Mouse (Mus musculus) MEL (cell line): ENCODE data around the gene Zfp593. TPM values are rescaled to one million over a fixed set of nuclear protein-coding genes. Genes with fewer than 3 reads are reported as not detected.
A peak's percentile ranks its signal among the peaks of the same experiment; 100 is the strongest.

Source experiments
- DNase-seq: peaks from one replicate; pipeline ENCODE4 v3.0.0; 2011; ENCODE audit warnings: low read depth, low spot score
- H3K27ac ChIP-seq: 2 replicates; pipeline ENCODE4 v1.5.1; 2012; ENCODE audit warnings: low read depth, mild to moderate bottlenecking, control low read depth, low read length, moderate library complexity; ENCODE audit not compliant: control insufficient read depth
- H3K27me3 ChIP-seq, 2 experiments: fragments of 150-350 bp in 1 of 2; sonication (generic) in 1 of 2; 2 replicates each; pipeline ENCODE4 v1.6.1; 2012; ENCODE audit warnings: low read length in 2 of 2, mild to moderate bottlenecking in 2 of 2, improper control_type of control experiment in 1 of 2, moderate library complexity in 1 of 2; ENCODE audit not compliant: insufficient read depth in 2 of 2, control insufficient read depth in 1 of 2
- H3K36me3 ChIP-seq, 2 experiments: 2 replicates each; pipeline ENCODE4 v1.6.1; 2012 to 2014; ENCODE audit warnings: low read length in 2 of 2, improper control_type of control experiment in 1 of 2, inconsistent platforms in 1 of 2, mild to moderate bottlenecking in 1 of 2; ENCODE audit not compliant: insufficient read depth in 2 of 2, control insufficient read depth in 1 of 2
- H3K4me1 ChIP-seq, 2 experiments: fragments of 150-350 bp in 1 of 2; sonication (generic) in 1 of 2; 2 replicates each; pipeline ENCODE4 v1.6.1; 2012; ENCODE audit warnings: low read length in 2 of 2, improper control_type of control experiment in 1 of 2, mild to moderate bottlenecking in 1 of 2; ENCODE audit not compliant: insufficient read depth in 2 of 2, control insufficient read depth in 1 of 2
- H3K4me3 ChIP-seq, 2 experiments: fragments of 150-350 bp in 1 of 2; sonication (generic) in 1 of 2; 2 replicates each; pipeline ENCODE4 v1.5.1; 2012; ENCODE audit warnings: low read depth in 2 of 2, low read length in 2 of 2, mild to moderate bottlenecking in 2 of 2, moderate library complexity in 2 of 2, control low read depth in 1 of 2, improper control_type of control experiment in 1 of 2; ENCODE audit not compliant: control insufficient read depth in 1 of 2, insufficient read depth in 1 of 2
- H3K79me2 ChIP-seq: 2 replicates; pipeline ENCODE4 v1.6.1; 2012; ENCODE audit warnings: mild to moderate bottlenecking, low read length, moderate library complexity; ENCODE audit not compliant: control insufficient read depth, poor library complexity, insufficient read depth
- H3K9ac ChIP-seq: 2 replicates; pipeline ENCODE4 v1.6.1; 2012; ENCODE audit warnings: low read depth, mild to moderate bottlenecking, control low read depth, low read length, moderate library complexity; ENCODE audit not compliant: control insufficient read depth, poor library complexity, severe bottlenecking
- H3K9me3 ChIP-seq: fragments of 150-350 bp; sonication (generic); replicated peaks from 2 replicates; pipeline ENCODE4 v1.6.1; 2012; ENCODE audit warnings: mild to moderate bottlenecking, low read length, improper control_type of control experiment, moderate library complexity; ENCODE audit not compliant: insufficient read depth
- BHLHE40 ChIP-seq: IDR thresholded peaks from 2 replicates; pipeline ENCODE4 v1.6.1; 2012; ENCODE audit warnings: low read depth, mild to moderate bottlenecking, inconsistent platforms, low read length, improper control_type of control experiment, borderline replicate concordance
- CHD1 ChIP-seq: IDR thresholded peaks from 2 replicates; pipeline ENCODE4 v1.6.1; 2012; ENCODE audit warnings: low read depth, mild to moderate bottlenecking, inconsistent platforms, low read length, improper control_type of control experiment
- CHD2 ChIP-seq: IDR thresholded peaks from 2 replicates; pipeline ENCODE4 v1.6.1; 2011; ENCODE audit warnings: low read length, improper control_type of control experiment
- CTCF ChIP-seq, 3 experiments: IDR thresholded peaks in 2 of 3; conservative IDR thresholded peaks in 1 of 3; 2 replicates each; pipeline ENCODE4 v1.5.1; 2011 to 2012; ENCODE audit warnings: low read length in 3 of 3, low read depth in 2 of 3, mild to moderate bottlenecking in 2 of 3, improper control_type of control experiment in 1 of 3, inconsistent platforms in 1 of 3, mixed read lengths in 1 of 3, moderate library complexity in 1 of 3; ENCODE audit not compliant: control insufficient read depth in 1 of 3, insufficient read depth in 1 of 3, poor library complexity in 1 of 3, severe bottlenecking in 1 of 3
- ELF1 ChIP-seq: IDR thresholded peaks from 2 replicates; pipeline ENCODE4 v1.6.1; 2014; ENCODE audit warnings: low read depth, mild to moderate bottlenecking, inconsistent platforms, low read length, improper control_type of control experiment, moderate library complexity
- EP300 ChIP-seq, 2 experiments: IDR thresholded peaks; 2 replicates each; pipeline ENCODE4 v1.6.1; 2011; ENCODE audit warnings: improper control_type of control experiment in 2 of 2, low read length in 2 of 2, low read depth in 1 of 2, mild to moderate bottlenecking in 1 of 2
- GABPA ChIP-seq: IDR thresholded peaks from 2 replicates; pipeline ENCODE4 v1.6.1; 2012; ENCODE audit warnings: low read depth, mild to moderate bottlenecking, inconsistent platforms, low read length, improper control_type of control experiment, moderate library complexity
- JUND ChIP-seq: IDR thresholded peaks from 2 replicates; pipeline ENCODE4 v1.6.1; 2011; ENCODE audit warnings: low read depth, mild to moderate bottlenecking, improper control_type of control experiment, low read length
- MAZ ChIP-seq: IDR thresholded peaks from 2 replicates; pipeline ENCODE4 v1.6.1; 2012; ENCODE audit warnings: low read depth, mild to moderate bottlenecking, inconsistent platforms, low read length, improper control_type of control experiment
- MEF2A ChIP-seq: IDR thresholded peaks from 2 replicates; pipeline ENCODE4 v1.6.1; 2014; ENCODE audit warnings: low read depth, mild to moderate bottlenecking, inconsistent platforms, low read length, improper control_type of control experiment; ENCODE audit not compliant: poor library complexity, insufficient replicate concordance, severe bottlenecking; ENCODE audit errors: extremely low read depth
- NRF1 ChIP-seq: IDR thresholded peaks from 2 replicates; pipeline ENCODE4 v1.6.1; 2014; ENCODE audit warnings: low read depth, mild to moderate bottlenecking, inconsistent platforms, low read length, improper control_type of control experiment, moderate library complexity; ENCODE audit not compliant: poor library complexity, insufficient read depth, severe bottlenecking
- POLR2A ChIP-seq, 2 experiments: IDR thresholded peaks; 2 replicates each; pipeline ENCODE4 v1.6.1; 2011 to 2012; ENCODE audit warnings: low read length in 2 of 2, mild to moderate bottlenecking in 2 of 2, control low read depth in 1 of 2, improper control_type of control experiment in 1 of 2, low read depth in 1 of 2, moderate library complexity in 1 of 2; ENCODE audit not compliant: control insufficient read depth in 1 of 2, insufficient read depth in 1 of 2, poor library complexity in 1 of 2
- POLR2AphosphoS2 ChIP-seq: IDR thresholded peaks from 2 replicates; pipeline ENCODE4 v1.6.1; 2011; ENCODE audit warnings: low read length, improper control_type of control experiment
- RAD21 ChIP-seq: IDR thresholded peaks from 2 replicates; pipeline ENCODE4 v1.6.1; 2011; ENCODE audit warnings: mild to moderate bottlenecking, low read depth, low read length, improper control_type of control experiment
- SIN3A ChIP-seq: IDR thresholded peaks from 2 replicates; pipeline ENCODE4 v1.6.1; 2012; ENCODE audit warnings: low read length, improper control_type of control experiment, inconsistent platforms
- SMC3 ChIP-seq: IDR thresholded peaks from 2 replicates; pipeline ENCODE4 v1.6.1; 2011; ENCODE audit warnings: low read depth, low read length, improper control_type of control experiment
- TAL1 ChIP-seq: IDR thresholded peaks from 2 replicates; pipeline ENCODE4 v1.6.1; 2012; ENCODE audit warnings: mild to moderate bottlenecking, inconsistent platforms, low read length, moderate library complexity, mixed read lengths
- TBP ChIP-seq: IDR thresholded peaks from 2 replicates; pipeline ENCODE4 v1.8.0; 2011; ENCODE audit warnings: low read depth, low read length, improper control_type of control experiment
- TCF12 ChIP-seq: IDR thresholded peaks from 2 replicates; pipeline ENCODE4 v1.6.1; 2014; ENCODE audit warnings: low read depth, mild to moderate bottlenecking, inconsistent platforms, low read length, improper control_type of control experiment, moderate library complexity
- USF2 ChIP-seq, 2 experiments: IDR thresholded peaks; 2 replicates each; pipeline ENCODE4 v1.6.1; 2011 to 2012; ENCODE audit warnings: improper control_type of control experiment in 2 of 2, low read length in 2 of 2, borderline replicate concordance in 1 of 2, inconsistent platforms in 1 of 2, low read depth in 1 of 2, mild to moderate bottlenecking in 1 of 2; ENCODE audit not compliant: insufficient read depth in 1 of 2
- ZC3H11A ChIP-seq: IDR thresholded peaks from 2 replicates; pipeline ENCODE4 v1.6.1; 2012; ENCODE audit warnings: low read depth, mild to moderate bottlenecking, inconsistent platforms, low read length, improper control_type of control experiment
- ZNF384 ChIP-seq: IDR thresholded peaks from 2 replicates; pipeline ENCODE4 v1.6.1; 2012; ENCODE audit warnings: low read depth, mild to moderate bottlenecking, inconsistent platforms, low read length, improper control_type of control experiment
- polyA plus RNA-seq, 2 experiments: library from polyadenylated mRNA; stranded (reverse) in 1 of 2; unstranded in 1 of 2; fragments of >175 nt in 1 of 2; fragments of >200 nt in 1 of 2; gene quantifications; 2 replicates each; pipeline versions ENCODE4 v1.2.1 to v1.2.4; 2012; ENCODE audit warnings: low replicate concordance in 2 of 2, low read depth in 1 of 2; ENCODE audit not compliant: insufficient read length in 2 of 2, insufficient read depth in 1 of 2, missing spikeins in 1 of 2
- total RNA-seq: library from RNA; depleted of rRNA; stranded (reverse); fragments of 300-350 nt; gene quantifications from 2 replicates; pipeline ENCODE4 v1.2.3, GENCODE M21; 2012

Zfp593 gene
- total and polyA plus RNA-seq, 3 experiments: 30.4 to 33.9 TPM; not detected in 1

GRCm38 (mm10) chr4:134292067-134292466 is 46.7 kb upstream of the Zfp593 start:
- peak; percentile 76 for DNase-seq
- no peak overlapping the region for H3K4me3 ChIP-seq
- peaks cover 0 to 8% of the 10 kb centered on the region in 2 experiments; a peak in 2 of 4 replicates for H3K4me1 ChIP-seq
- no peaks in the 10 kb centered on the region for H3K27me3 ChIP-seq
- TF ChIP-seq RAD21: peak; percentile 56
- no peak for TF ChIP-seq POLR2AphosphoS2
- TF ChIP-seq SMC3: peak; percentile 58
- peak; percentile 59 to 66 (median 61) for TF ChIP-seq CTCF (IDR thresholded peaks at IDR 0.05 in 2 of 3, conservative IDR thresholded peaks at IDR 0.05 in 1 of 3; ENCODE audit: control insufficient read depth in 1 of 3, insufficient read depth in 1 of 3, low read depth in 2 of 3, low read length in 3 of 3, poor library complexity in 1 of 3, severe bottlenecking in 1 of 3)
- TF ChIP-seq ZC3H11A: peak; percentile 61
- no peaks in the 10 kb centered on the region for H3K9me3 ChIP-seq
- no peak overlapping the region for H3K9ac ChIP-seq
- peaks cover 2% of the 10 kb centered on the region; the same call in 1 of the 2 replicates for H3K79me2 ChIP-seq
- H3K36me3 ChIP-seq: peaks cover 0 to 7% of the 10 kb centered on the region in 2 experiments; a peak in 2 of 4 replicates
- no peak overlapping the region for H3K27ac ChIP-seq

DNA sequence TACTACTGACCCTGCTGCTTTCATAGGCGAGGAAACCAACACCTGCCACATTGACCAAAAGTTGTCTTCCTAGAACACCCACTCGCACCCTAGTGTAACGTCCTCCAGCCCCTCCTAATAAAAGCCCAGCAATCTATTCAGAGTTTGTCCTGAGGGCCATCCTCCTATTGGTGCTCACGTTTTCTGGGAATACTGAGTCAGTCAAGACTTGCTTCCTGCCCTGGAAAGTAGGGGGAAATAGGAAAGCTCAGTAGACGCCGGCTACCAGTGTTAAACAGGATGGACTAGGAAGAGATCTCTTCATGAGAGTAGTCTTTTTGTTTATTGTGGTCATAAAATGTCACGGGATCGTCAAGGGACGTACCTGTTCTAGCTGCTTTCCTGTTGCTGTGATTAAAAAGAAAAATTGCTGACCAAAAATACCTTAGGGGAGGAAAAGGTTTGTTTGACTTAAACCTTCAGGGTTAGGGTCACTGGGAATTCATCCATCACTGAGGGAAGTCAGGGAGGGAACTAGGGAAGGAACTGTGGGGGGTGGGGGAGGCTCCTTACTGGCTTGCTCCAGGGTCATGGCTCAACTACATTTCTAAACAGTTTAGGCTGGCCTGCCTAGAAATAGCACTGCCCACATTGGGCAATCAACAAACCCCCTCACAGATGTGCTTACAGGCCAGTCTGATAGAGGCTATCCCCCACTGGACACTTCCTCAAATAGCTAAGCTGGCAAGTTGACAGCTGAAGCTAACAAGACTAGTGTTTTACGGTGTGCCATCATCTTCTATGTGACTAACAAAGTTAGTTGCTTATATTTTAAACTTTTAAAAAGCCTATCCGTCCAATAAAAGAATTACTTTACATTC is 43.2 kb upstream of the Zfp593 start:
- H3K9ac ChIP-seq: peak overlapping the region; percentile 95
- H3K27me3 ChIP-seq: no peaks in the 10 kb centered on the region
- no peak overlapping the region for H3K27ac ChIP-seq
- peaks cover 0 to 24% of the 10 kb centered on the region in 2 experiments for H3K36me3 ChIP-seq
- H3K4me1 ChIP-seq: peaks cover 2 to 21% of the 10 kb centered on the region in 2 experiments; a peak in 3 of 4 replicates
- peak overlapping the region; percentile 77 to 89 for H3K4me3 ChIP-seq
- H3K9me3 ChIP-seq: no peaks in the 10 kb centered on the region
- H3K79me2 ChIP-seq: peaks cover 13% of the 10 kb centered on the region
- DNase-seq: peak; percentile 62
- TF ChIP-seq CHD2 (no peak), ELF1 (no peak), EP300 (IDR thresholded peaks at IDR 0.05; ENCODE audit: low read depth in 1 of 2, low read length in 2 of 2) (no peak), GABPA (no peak), ZNF384 (no peak), CTCF (IDR thresholded peaks at IDR 0.05 in 2 of 3, conservative IDR thresholded peaks at IDR 0.05 in 1 of 3; ENCODE audit: control insufficient read depth in 1 of 3, insufficient read depth in 1 of 3, low read depth in 2 of 3, low read length in 3 of 3, poor library complexity in 1 of 3, severe bottlenecking in 1 of 3) (no peak)

- H3K4me1 ChIP-seq: peaks cover 2 to 21% of the 10 kb centered on the region in 2 experiments; a peak in 3 of 4 replicates
- H3K36me3 ChIP-seq: peaks cover 5 to 24% of the 10 kb centered on the region in 2 experiments
- H3K79me2 ChIP-seq: peaks cover 13% of the 10 kb centered on the region
- H3K27me3 ChIP-seq: no peaks in the 10 kb centered on the region
- peak within 1 kb of the TSS; percentile 96 to 97 for H3K4me3 ChIP-seq
- H3K9me3 ChIP-seq: no peaks in the 10 kb centered on the region
- peak; percentile 93 for DNase-seq
- H3K9ac ChIP-seq: peak within 1 kb of the TSS; percentile 99
- peak within 1 kb of the TSS; percentile 87 for H3K27ac ChIP-seq
- TF ChIP-seq CHD1: peak; percentile 97
- no peak for TF ChIP-seq BHLHE40
- TF ChIP-seq TBP: no peak
- no peak for TF ChIP-seq USF2 (IDR thresholded peaks at IDR 0.05; ENCODE audit: borderline replicate concordance in 1 of 2, insufficient read depth in 1 of 2, low read depth in 1 of 2, low read length in 2 of 2)
- 0 out of 2 replicates have a peak, but pooled peaks have one; percentile 22 for TF ChIP-seq NRF1
- TF ChIP-seq JUND: no peak
- peak; percentile 18; the same call in 1 of the 2 replicates for TF ChIP-seq TCF12
- TF ChIP-seq TAL1: no peak
- peak; percentile 52; the same call in 1 of the 2 replicates for TF ChIP-seq ELF1
- no peak for TF ChIP-seq MEF2A
- TF ChIP-seq MAZ: no peak
- peak; percentile 11; the same call in 1 of the 2 replicates for TF ChIP-seq POLR2AphosphoS2
- TF ChIP-seq POLR2A (IDR thresholded peaks at IDR 0.05; ENCODE audit: control insufficient read depth in 1 of 2, insufficient read depth in 1 of 2, low read depth in 1 of 2, low read length in 2 of 2, poor library complexity in 1 of 2): peak; percentile 14 to 67; a peak in 3 of 4 replicates
- peak; percentile 3; the same call in 1 of the 2 replicates for TF ChIP-seq SIN3A
Observed at GRCm38 (mm10) chr4:134287575-134288025, 42.2 kb upstream of the Zfp593 start, which contains the start of gene Pdik1l. Gene Pdik1l, minus strand, starts transcription at chr4:134287895.
